Mouse (Mus musculus): ENCODE results near the gene Osbpl11.

GRCm38 (mm10) chr16:33173151-33173550, 11.7 kb upstream of the Osbpl11 start:
- no peak for TF ChIP-seq CTCF (IDR thresholded peaks at IDR 0.05; ENCODE audit: control insufficient read depth, insufficient read depth, insufficient read length)
- no peak for TF ChIP-seq MYOD1 (IDR thresholded peaks at IDR 0.05; ENCODE audit: control insufficient read depth, insufficient read length, low read depth)
- TF ChIP-seq FOSL1 (IDR thresholded peaks at IDR 0.05; ENCODE audit: insufficient read depth, low read length, poor library complexity, severe bottlenecking), result no peak
- no peak for TF ChIP-seq MAX (IDR thresholded peaks at IDR 0.05)
- TF ChIP-seq MYOG (IDR thresholded peaks at IDR 0.05; ENCODE audit: control insufficient read depth, extremely low read depth, insufficient read length), result no peak
- TF ChIP-seq CEBPB (IDR thresholded peaks at IDR 0.05; ENCODE audit: low read depth), result no peak

All from C2C12 (cell line).